Mouse (Mus musculus): ENCODE results near the gene Nap1l1.

GRCm38 (mm10) chr10:111464833-111465232 is 8.2 kb upstream of the Nap1l1 start:
- TF ChIP-seq POLR2A (IDR thresholded peaks at IDR 0.05; ENCODE audit: insufficient read depth, low read length) (no peak), CTCF (IDR thresholded peaks at IDR 0.05; ENCODE audit: low read depth, low read length) (no peak)
